Mouse (Mus musculus): ENCODE measurements around the gene Col23a1.

The Col23a1 gene

DNA sequence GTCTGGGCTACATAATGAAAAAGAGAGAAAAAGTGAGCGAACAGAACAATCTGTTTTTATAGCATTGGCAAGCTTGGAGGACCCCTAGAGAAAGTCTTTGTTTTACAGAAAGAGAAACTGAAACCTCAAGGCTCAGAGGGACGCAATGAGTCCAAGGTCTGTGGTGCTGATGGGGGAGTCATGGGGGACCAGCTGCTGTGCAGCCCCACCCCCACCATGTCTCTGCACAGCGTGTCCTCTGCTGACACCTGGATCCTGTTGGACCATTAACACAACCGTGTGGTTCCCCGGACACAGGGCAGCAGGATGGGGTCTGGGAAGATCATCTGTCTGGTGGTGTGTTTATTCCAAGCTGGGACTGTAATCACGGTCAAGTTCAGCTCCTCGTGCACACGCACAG, 142.2 kb downstream of the Col23a1 start:
- no peak for DNase-seq (ENCODE audit: low spot score)

DNA sequence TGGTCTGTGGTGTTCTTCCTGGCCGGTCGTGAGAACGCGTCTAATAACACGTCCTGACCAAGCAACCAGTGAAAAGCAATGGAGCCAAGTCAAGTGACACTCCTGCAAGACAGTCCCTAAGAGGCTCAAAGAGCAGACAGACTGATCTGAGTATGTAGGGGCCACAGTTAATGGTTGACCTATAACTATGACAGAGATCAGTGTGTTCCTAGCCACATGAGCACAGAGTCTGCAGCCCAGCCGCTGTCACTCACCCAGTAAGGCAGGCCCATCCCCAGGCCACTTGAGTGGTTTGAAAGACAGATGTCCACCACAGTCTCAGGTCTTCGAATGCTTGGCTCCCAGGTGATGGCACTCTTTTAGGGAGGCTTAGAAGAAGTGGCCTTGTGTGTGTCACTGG, 152.3 kb downstream of the Col23a1 start:
- DNase-seq (ENCODE audit: low spot score) = no peak

GRCm38 (mm10) chr11:51442599-51442998, 152.9 kb downstream of the Col23a1 start:
- no peak for DNase-seq (ENCODE audit: low spot score)

- DNase-seq (ENCODE audit: low spot score) = no peak
Observed at GRCm38 (mm10) chr11:51443818-51444217, 154.1 kb downstream of the Col23a1 start.

GRCm38 (mm10) chr11:51444649-51445048, 154.9 kb downstream of the Col23a1 start:
- DNase-seq (ENCODE audit: low spot score) = no peak

DNA sequence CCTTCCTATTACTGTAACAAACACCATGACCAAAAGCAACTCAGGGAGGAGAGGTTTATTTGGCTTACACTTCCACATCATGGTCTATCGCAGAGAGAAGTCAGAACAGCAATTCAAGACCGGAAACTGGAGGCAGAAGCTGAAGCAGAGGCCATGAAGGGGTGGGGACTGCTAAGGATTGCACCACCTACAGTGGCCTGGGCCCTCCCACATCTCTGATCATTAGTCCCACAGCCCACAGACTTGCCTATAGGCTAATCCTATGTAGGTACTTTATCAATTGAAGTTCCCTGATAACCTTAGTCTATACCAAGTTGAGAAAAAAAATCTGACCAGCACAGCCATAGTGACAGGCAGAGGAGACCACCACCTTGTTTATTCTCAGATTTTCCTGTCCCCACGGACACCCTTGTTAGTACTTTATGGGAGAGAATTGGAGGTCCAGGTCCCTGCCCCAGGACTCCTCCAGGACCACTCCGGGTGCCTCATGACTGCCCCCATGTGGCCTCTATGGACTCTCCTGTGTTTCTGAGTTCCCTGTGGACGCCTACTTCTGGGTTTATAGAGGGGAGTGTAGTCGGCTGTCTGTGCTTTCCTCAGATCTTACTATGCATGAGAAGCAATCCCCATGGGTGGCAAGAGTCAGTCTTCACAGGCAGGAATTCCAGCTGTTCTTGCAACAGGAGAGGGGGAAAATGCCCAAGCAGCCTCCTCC, 157.1 kb downstream of the Col23a1 start:
- peak; percentile 56 for DNase-seq (ENCODE audit: low spot score)

- no peak for DNase-seq (ENCODE audit: low spot score)
Observed at GRCm38 (mm10) chr11:51448256-51448655, 158.5 kb downstream of the Col23a1 start.

- no peak for DNase-seq (ENCODE audit: low spot score)
Observed at GRCm38 (mm10) chr11:51448680-51449079, 159.0 kb downstream of the Col23a1 start.

GRCm38 (mm10) chr11:51449881-51450280, 160.2 kb downstream of the Col23a1 start:
- DNase-seq (ENCODE audit: low spot score) = no peak

GRCm38 (mm10) chr11:51451281-51451680, 161.6 kb downstream of the Col23a1 start:
- DNase-seq (ENCODE audit: low spot score) = no peak

GRCm38 (mm10) chr11:51451925-51452324, 162.2 kb downstream of the Col23a1 start:
- DNase-seq (ENCODE audit: low spot score) = no peak

GRCm38 (mm10) chr11:51453742-51454141, 164.0 kb downstream of the Col23a1 start:
- no peak for DNase-seq (ENCODE audit: low spot score)

- no peak for DNase-seq (ENCODE audit: low spot score)
Observed at GRCm38 (mm10) chr11:51455501-51455900, 165.8 kb downstream of the Col23a1 start.

GRCm38 (mm10) chr11:51457624-51458023, 167.9 kb downstream of the Col23a1 start:
- no peak for DNase-seq (ENCODE audit: low spot score)

- DNase-seq (ENCODE audit: low spot score) = no peak
Observed at GRCm38 (mm10) chr11:51458649-51459048, 168.9 kb downstream of the Col23a1 start.

DNA sequence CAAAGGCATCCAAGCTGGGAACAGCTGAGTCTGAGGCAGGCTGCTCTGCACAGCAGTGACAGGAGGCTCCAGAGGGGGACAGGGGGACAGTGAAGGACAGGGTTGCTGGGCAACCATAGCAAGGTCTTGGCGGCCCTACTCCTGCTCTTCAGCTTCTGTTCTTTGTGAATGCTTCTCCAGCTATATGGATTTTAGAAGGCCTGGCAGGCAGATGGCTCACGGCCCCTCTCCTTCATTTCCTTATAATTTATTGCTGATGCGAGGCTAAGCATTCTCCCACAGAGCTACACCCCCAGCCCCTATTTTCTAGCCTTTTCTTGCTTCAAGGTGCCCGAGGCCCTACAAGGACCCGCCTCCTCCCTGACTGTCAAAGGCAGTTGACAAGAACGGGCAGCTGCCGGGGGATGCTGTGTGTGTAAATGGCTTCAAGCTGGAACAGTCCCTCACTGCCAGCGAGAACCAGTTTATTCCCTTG, 169.9 kb downstream of the Col23a1 start:
- DNase-seq (ENCODE audit: low spot score) = no peak

- no peak for DNase-seq (ENCODE audit: low spot score)
Observed at GRCm38 (mm10) chr11:51468737-51469136, 179.0 kb downstream of the Col23a1 start.

GRCm38 (mm10) chr11:51469341-51469831, 179.7 kb downstream of the Col23a1 start:
- no peak for DNase-seq (ENCODE audit: low spot score)

GRCm38 (mm10) chr11:51470383-51471144, 180.8 kb downstream of the Col23a1 start:
- DNase-seq (ENCODE audit: low spot score) = no peak

DNA sequence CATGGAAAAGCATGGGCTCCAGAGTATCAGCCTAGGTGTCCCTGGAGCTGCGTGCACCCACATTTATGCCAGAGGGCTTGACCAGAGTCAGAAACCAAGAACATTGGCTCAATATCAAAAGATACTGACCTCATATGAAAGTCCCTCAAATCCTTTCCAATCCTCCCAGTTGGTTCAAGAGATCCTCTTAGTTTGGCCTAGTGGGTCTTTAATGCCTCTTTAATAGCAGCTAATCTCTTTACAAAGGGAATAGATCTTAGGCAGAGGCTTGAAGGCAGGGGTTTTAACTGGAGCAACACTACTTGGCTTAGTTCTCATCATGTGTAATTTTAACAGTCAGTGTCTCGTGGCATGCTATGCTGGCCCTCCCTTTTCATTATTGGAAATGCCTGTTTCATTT, 184.0 kb downstream of the Col23a1 start:
- no peak for DNase-seq (ENCODE audit: low spot score)

DNA sequence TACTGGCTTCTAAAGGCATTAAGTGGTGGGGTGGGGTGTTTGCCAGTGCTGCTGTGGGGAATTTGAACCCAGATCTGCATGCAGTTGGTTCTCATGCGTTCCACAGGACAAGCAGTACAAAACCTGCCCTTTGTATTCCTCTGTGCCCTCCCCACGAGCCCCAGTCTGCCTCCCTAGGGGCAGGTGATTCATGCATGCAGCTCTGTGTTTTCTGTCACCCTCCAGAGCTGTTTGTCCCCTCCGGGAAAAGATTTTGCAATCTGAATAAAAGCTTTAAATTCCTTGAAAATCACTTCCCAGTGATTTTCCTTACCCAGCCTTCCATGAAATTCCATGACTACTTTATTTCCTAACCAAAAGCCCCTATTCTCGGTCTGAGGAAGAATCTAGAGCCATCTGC, 186.8 kb downstream of the Col23a1 start:
- no peak for DNase-seq (ENCODE audit: low spot score)

- no peak for DNase-seq (ENCODE audit: low spot score)
Observed at GRCm38 (mm10) chr11:51477571-51477970, 187.9 kb downstream of the Col23a1 start.

DNA sequence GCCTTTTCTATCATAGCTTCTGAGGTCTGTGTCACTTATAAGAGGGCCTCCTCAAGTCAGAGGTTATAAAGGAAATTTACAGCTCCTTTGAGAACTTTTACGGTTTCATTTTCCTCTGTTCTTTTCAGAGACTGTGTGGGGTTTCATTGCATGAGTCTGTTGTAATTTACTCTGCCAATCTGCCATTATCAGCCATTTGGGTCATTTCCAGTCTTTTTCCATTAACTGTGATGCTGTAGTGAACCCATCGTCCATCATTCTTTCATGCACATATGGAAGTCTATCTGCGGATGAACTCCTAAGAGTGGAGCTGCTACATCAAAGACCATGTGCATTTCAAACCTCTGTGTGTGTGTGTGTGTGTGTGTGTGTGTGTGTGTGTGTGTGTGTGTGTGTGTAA, 192.5 kb downstream of the Col23a1 start:
- no peak for DNase-seq (ENCODE audit: low spot score)
